Mouse (Mus musculus) splenic B cell, adult 2 months (primary cell): ENCODE results near the gene Grb2.

Experiments used
- DNase-seq: peaks from one replicate; pipeline ENCODE4 v3.0.0-alpha.2; 2011; ENCODE audit warnings: low read depth, low spot score
- H3K27me3 ChIP-seq: 2 replicates; pipeline ENCODE4 v1.6.1; 2012; ENCODE audit warnings: mild to moderate bottlenecking, low read length, moderate library complexity, mixed read lengths; ENCODE audit not compliant: control insufficient read depth, poor library complexity, insufficient read depth, severe bottlenecking
- H3K36me3 ChIP-seq: 2 replicates; pipeline ENCODE4 v1.6.1; 2012; ENCODE audit warnings: mild to moderate bottlenecking, low read length, moderate library complexity, mixed read lengths; ENCODE audit not compliant: control insufficient read depth, poor library complexity, insufficient read depth, severe bottlenecking

The Grb2 gene

GRCm38 (mm10) chr11:115684877-115685276 is 23.5 kb downstream of the Grb2 start:
- DNase-seq: no peak
- Histone ChIP-seq H3K27me3 (no peaks in the 10 kb centered on the region), H3K36me3 (peaks cover 14% of the 10 kb centered on the region)

DNA sequence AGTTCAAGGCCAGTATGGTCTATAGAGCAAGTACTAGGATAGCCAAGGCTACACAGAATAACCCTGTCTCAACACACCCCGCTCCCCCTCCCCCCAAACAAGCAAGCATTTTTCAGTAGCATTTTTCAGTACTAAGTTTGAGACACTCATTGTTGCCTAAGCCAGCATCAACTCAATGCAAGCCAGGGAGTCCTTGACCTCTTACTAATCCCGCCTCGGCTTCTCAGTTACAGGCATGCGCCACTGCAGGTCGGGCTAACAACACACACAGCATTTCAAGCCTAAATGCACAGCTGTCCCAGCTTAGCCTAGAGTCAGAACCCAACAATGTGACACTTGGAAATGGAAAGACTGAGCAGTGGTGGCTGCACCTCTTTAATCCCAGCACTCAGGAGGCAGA is 25.1 kb downstream of the Grb2 start:
- H3K36me3 ChIP-seq: peaks cover 19% of the 10 kb centered on the region
- no peaks in the 10 kb centered on the region for H3K27me3 ChIP-seq
- DNase-seq: no peak

DNA sequence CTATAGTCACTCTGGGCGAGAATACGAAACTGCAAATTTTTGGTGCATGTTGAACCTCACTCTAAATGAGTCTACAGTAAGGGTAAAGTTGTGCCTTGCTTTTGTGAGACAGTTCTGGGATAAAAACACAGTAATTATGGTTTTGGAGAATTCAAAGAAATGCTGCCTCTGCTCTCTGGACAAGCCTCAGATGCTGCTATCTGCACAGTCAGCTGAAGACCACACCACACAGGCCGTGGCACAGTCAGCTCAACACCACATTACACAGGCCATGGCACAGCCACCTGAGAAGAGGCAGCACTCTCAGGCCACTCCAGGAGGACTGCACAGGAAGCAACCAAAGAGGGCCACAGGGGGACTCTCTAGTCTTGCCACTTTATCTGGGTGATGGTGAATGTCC is 26.0 kb downstream of the Grb2 start:
- Histone ChIP-seq H3K36me3 (peaks cover 17% of the 10 kb centered on the region), H3K27me3 (no peaks in the 10 kb centered on the region)
- DNase-seq: no peak

GRCm38 (mm10) chr11:115679554-115680238 is 28.7 kb downstream of the Grb2 start:
- no peak for DNase-seq
- Histone ChIP-seq H3K36me3 (peaks cover 19% of the 10 kb centered on the region), H3K27me3 (no peaks in the 10 kb centered on the region)

GRCm38 (mm10) chr11:115678861-115679260 is 29.5 kb downstream of the Grb2 start:
- DNase-seq: no peak
- Histone ChIP-seq H3K36me3 (peaks cover 19% of the 10 kb centered on the region), H3K27me3 (no peaks in the 10 kb centered on the region)

GRCm38 (mm10) chr11:115677511-115677910 is 30.9 kb downstream of the Grb2 start:
- Histone ChIP-seq H3K36me3 (peaks cover 11% of the 10 kb centered on the region), H3K27me3 (no peaks in the 10 kb centered on the region)
- DNase-seq: no peak

DNA sequence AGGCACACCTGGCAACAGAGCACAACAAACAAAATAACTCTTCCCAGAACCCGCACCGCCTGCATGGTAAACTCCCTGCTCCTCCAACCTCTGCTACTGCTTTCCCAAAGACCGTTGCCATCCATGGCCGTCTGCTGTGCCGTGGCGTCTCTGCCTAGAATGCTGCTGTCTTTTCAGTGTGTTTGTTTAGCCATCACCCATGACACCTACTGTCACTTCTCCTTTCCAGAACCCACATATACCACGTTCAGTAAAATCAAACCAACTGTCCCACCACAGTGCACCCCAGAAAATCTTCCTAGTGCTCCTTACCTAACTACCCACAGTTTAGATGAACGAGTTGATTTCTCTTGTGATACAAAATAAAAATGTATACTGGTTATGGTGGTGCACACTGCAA is 31.7 kb downstream of the Grb2 start:
- peak; percentile 62 for DNase-seq
- Histone ChIP-seq H3K36me3 (peaks cover 10% of the 10 kb centered on the region), H3K27me3 (no peaks in the 10 kb centered on the region)

DNA sequence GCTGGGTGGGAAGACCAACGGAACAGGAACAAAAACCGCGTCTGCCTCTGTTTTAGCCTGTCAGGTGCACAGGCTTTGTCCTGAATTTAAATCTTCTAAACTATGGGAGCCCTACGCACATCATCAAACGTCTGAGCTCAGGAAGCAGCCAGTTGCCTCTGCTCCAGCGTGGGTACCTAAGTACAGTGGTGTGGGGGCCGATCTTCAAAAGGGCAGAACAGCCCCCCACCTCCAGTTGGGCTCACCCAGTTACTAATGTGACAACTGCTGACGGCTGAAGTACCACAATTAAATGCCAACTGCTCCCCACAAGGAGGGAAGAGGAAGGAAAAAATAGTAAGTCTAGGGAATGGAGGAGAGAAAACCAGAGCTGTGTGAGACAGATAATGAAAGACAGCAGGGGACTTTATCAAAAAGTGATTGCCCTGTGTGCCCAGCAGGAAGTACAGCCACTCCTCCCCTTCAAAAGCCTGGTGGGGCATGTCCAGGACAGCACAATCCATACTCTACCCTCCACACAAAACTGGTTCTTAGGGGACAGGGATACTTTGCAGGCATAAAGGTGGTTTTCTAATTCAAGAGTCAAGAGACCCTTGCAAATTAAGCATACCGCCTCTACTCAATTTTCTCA is 34.0 kb downstream of the Grb2 start:
- H3K36me3 ChIP-seq: peaks cover 8% of the 10 kb centered on the region
- H3K27me3 ChIP-seq: no peaks in the 10 kb centered on the region
- no peak for DNase-seq

DNA sequence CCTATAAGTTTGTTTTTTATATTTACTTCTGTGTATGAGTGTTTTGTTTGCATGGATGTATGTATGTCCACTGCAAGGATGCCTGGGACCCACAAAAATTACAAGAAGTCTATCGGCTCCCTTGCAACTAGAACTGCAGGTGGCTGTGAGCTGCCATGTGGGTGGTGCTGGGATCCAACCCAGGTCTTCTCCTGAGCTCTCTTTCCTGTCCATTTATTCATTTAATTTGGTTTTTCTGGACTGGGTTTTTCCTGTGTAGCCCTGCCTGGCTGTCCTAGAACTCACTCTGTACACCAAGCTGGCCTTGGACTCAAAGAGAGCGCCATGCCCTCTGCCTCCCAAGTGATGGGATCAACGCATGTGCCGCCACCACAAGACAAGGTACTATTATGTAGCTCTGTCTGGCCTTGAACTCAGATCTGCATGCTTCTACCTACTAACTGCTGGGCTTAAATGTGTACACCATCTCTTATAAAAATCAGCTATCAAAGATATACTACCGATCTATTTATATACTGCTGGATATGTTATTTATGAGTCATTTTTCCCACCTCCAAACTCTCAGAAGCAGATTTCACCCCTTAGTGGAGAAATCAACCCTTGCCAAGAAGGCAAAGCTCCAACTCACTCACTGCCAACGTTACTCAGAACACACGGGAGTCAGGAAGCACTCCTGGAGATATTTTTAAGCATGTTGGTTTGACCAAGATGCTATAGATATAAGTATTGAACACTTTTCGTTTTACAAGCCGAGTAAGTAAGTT is 34.7 kb downstream of the Grb2 start:
- no peaks in the 10 kb centered on the region for H3K27me3 ChIP-seq
- peaks cover 2% of the 10 kb centered on the region; the same call in 1 of the 2 replicates for H3K36me3 ChIP-seq
- DNase-seq: no peak

DNA sequence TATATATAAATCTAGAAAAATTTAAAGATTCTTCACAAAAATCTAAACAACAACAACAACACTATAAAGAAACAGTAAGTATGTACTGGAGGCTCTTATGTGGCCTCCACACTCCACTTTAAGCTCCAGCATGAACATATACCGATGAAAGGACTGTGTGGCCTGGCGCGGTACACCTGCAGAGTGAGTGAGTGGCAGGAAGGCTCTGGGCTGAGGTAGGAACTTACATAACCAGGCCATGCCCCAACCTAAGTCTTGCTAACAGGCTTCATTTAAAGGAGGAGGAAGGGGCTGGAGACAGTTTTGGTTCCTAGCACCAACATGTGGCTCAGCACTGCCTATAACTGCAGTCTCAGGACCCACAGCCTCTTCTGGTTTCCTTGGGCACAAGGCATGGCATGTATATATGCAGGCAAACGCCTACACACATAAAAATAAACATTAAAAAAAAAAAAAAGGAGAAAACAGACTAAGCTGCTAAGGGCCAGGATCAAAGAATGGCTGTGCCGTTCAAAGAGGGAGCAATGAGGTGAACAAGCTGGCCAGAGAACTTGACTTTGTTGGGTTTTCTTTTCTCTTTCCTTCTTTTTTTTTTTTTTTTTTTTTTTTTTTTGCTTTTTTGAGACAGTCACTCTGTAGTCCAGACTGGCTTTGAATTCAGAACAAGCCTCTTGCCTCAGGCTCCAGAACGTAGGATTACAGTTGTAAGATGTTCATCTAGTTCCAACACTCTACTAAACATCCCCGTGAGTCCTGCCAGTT is 36.0 kb downstream of the Grb2 start:
- no peaks in the 10 kb centered on the region for H3K27me3 ChIP-seq
- DNase-seq: no peak
- H3K36me3 ChIP-seq: peaks cover 2% of the 10 kb centered on the region; the same call in 1 of the 2 replicates

- H3K36me3 ChIP-seq: peaks cover 2% of the 10 kb centered on the region; the same call in 1 of the 2 replicates
- no peak for DNase-seq
- H3K27me3 ChIP-seq: no peaks in the 10 kb centered on the region
Measured at GRCm38 (mm10) chr11:115670451-115671050, 37.8 kb downstream of the Grb2 start.

GRCm38 (mm10) chr11:115663676-115664335 is 44.6 kb downstream of the Grb2 start:
- Histone ChIP-seq H3K36me3 (peaks cover 2% of the 10 kb centered on the region), H3K27me3 (no peaks in the 10 kb centered on the region)
- DNase-seq: no peak

GRCm38 (mm10) chr11:115660376-115660775 is 48.0 kb downstream of the Grb2 start:
- no peaks in the 10 kb centered on the region for H3K27me3 ChIP-seq
- DNase-seq: no peak
- peaks cover 2% of the 10 kb centered on the region for H3K36me3 ChIP-seq

GRCm38 (mm10) chr11:115658521-115658920 is 49.9 kb downstream of the Grb2 start:
- Histone ChIP-seq H3K36me3 (peaks cover 2% of the 10 kb centered on the region), H3K27me3 (no peaks in the 10 kb centered on the region)
- no peak for DNase-seq
